Mouse (Mus musculus) erythroblast, embryonic 14.5 days (primary cell): ENCODE measurements around the gene Mrpl51.

Experiments used
- GATA1 ChIP-seq: IDR thresholded peaks from 2 replicates; pipeline ENCODE4 v1.6.1; 2012; ENCODE audit warnings: low read length, inconsistent platforms, mixed read lengths
- TAL1 ChIP-seq: IDR thresholded peaks from 3 replicates; pipeline ENCODE4 v1.6.1; 2012; ENCODE audit warnings: low read length, inconsistent platforms, mixed read lengths

DNA sequence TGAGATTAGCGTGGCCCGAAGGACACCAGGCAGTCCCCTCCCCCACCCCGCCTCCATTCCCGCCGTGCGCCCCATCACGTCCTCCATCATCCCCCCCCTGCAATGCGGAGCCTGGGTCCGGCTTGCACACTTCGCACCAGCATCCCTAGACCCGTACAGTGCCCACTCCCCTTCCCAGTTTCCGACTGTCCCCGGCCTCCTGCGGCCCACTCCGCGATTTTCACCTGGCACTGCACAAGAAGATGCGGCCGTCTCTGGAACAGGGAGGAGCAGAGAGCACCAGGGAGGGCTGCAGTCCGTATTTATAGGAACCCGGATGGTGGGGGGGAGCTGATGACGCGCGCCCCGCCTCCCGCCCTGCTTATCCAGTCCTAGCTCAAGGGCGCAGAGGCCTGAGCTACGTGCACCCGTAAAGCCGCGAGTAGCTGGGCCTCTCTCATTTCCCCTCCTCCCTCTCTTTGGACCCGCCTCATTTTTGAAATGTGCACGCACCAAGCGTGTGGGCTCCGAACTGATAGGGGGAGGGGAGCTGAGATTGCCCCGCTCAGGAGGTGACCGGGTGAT is 26.2 kb upstream of the Mrpl51 start:
- TF ChIP-seq TAL1 (no peak), GATA1 (no peak)
